Mouse (Mus musculus) forebrain, embryonic 10.5 days (tissue): ENCODE data around the gene Dxo. TPM values are rescaled to one million over a fixed set of nuclear protein-coding genes. Genes with fewer than 3 reads are reported as not detected.
A peak's percentile ranks its signal among the peaks of the same experiment; 100 is the strongest.
"Not testable (repeated sequence)": the region's sequence is repeated elsewhere in the genome, so short reads cannot be mapped to it uniquely, and the experiment has no call there.

Experiments
- DNase-seq: peaks from one replicate; pipeline ENCODE4 v3.0.0-alpha.2; 2017; ENCODE audit warnings: low spot score; ENCODE audit errors: extremely low spot score
- H3K27ac ChIP-seq: fragments of 300-500 bp; sonication (generic); 2 replicates; pipeline ENCODE4 v1.5.1; 2016; ENCODE audit warnings: mild to moderate bottlenecking
- H3K27me3 ChIP-seq: fragments of 300-500 bp; sonication (generic); 2 replicates; pipeline ENCODE4 v1.6.1; 2016; ENCODE audit warnings: mild to moderate bottlenecking; ENCODE audit not compliant: poor library complexity, severe bottlenecking
- H3K36me3 ChIP-seq: fragments of 300-500 bp; sonication (generic); replicated peaks from 2 replicates; pipeline ENCODE4 v1.6.1; 2016; ENCODE audit warnings: mild to moderate bottlenecking, moderate library complexity
- H3K4me1 ChIP-seq: fragments of 300-500 bp; sonication (generic); 2 replicates; pipeline ENCODE4 v1.6.1; 2016
- H3K4me3 ChIP-seq: fragments of 300-500 bp; sonication (generic); 2 replicates; pipeline ENCODE4 v1.5.1; 2016; ENCODE audit warnings: mild to moderate bottlenecking, moderate library complexity
- H3K9me3 ChIP-seq: fragments of 300-500 bp; sonication (generic); 2 replicates; pipeline ENCODE4 v1.6.1; 2016; ENCODE audit warnings: mild to moderate bottlenecking, moderate library complexity
- WGBS: fragments of 180-500 bp; shearing (Covaris S2); methylation state at CpG from one replicate; pipeline ENCODE4 v1.1.7; 2016; 5-methylcytosine and 5-hydroxymethylcytosine counted together
- polyA plus RNA-seq: library from polyadenylated mRNA; unstranded; fragments of >200 nt; fragmentation: Nextera tagmentation; extraction: Ambion mirVana; gene quantifications from 2 replicates; pipeline ENCODE4 v1.2.1, GENCODE M21; 2016

The Dxo gene
- 80.2 and 83.0 TPM in 2 replicates for polyA plus RNA-seq

- peak; percentile 98 for DNase-seq
- Histone ChIP-seq H3K36me3 (peaks cover 72% of the 10 kb centered on the region), H3K4me3 (peak within 1 kb of the TSS; percentile 85), H3K27me3 (no peaks in the 10 kb centered on the region), H3K9me3 (no peaks in the 10 kb centered on the region), H3K4me1 (peaks cover 39% of the 10 kb centered on the region), H3K27ac (peak within 1 kb of the TSS; percentile 85)
- WGBS, result under 1% methylated on average over 40 of the region's 40 CpGs
These were observed at the start of gene Dxo, which contains the start of gene Stk19 for GRCm38 (mm10) chr17:34836856-34837221. Gene Dxo (plus strand): TSS chr17:34837019. Gene Stk19 (minus strand): TSS chr17:34836945.

- 86% methylated on average over 10 of the region's 10 CpGs for WGBS
- Histone ChIP-seq H3K36me3 (no peaks in the 10 kb centered on the region), H3K4me3 (no peak overlapping the region), H3K27ac (no peak overlapping the region), H3K4me1 (no peaks in the 10 kb centered on the region), H3K9me3 (peaks cover 29% of the 10 kb centered on the region; the same call in 1 of the 2 replicates), H3K27me3 (no peaks in the 10 kb centered on the region)
- DNase-seq, result no peak
These were observed 41.8 kb upstream of the Dxo start for GRCm38 (mm10) chr17:34795016-34795415.

- Histone ChIP-seq H3K4me1 (no peaks in the 10 kb centered on the region), H3K9me3 (peaks cover 23% of the 10 kb centered on the region; the same call in 1 of the 2 replicates), H3K27ac (no peak overlapping the region), H3K27me3 (no peaks in the 10 kb centered on the region), H3K36me3 (no peaks in the 10 kb centered on the region), H3K4me3 (no peak overlapping the region)
- no peak for DNase-seq
- WGBS, result 68% methylated on average over 9 of the region's 9 CpGs
These were observed 41.2 kb upstream of the Dxo start for GRCm38 (mm10) chr17:34795633-34796032.

DNA sequence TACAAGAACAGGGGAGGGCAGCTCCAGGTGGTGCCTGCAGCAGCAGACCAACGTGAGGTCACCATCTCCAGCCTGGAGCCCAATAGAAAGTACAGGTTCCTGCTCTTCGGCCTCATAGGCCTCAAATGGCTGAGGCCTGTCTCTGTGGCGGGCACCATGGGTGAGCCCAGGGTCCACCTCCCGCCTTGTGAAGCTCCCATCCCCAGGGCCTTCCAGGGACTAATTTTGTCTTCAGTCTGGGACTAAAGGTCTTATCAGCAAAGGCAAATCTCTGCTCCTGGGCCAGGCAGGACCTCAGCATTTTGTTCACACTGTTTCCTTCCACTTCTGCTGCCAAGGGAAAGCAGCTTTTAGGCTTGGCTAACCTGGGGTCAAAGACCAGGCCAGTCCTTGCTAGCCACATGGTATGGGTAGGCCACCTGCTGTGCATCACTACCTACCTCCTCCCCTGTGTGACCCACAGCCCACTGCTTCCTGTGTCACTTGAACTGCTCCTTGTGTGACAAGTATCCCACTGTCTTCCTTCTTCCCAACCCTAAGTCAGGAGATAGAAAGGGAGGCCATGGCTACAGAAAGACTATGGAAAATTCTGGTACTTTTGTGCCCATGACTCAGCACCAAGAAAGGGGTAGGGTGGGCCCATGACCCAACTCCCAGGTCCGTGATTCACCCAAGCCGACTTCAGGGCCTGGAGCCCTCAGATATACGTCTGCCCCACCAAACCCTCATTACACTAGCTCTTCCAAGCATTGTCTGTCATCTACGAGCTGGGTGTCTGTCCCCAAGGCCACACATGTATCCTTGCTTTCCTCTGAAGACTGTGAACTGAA, 40.3 kb upstream of the Dxo start:
- Histone ChIP-seq H3K27ac (no peak overlapping the region), H3K27me3 (no peaks in the 10 kb centered on the region), H3K36me3 (no peaks in the 10 kb centered on the region), H3K9me3 (peaks cover 21% of the 10 kb centered on the region; the same call in 1 of the 2 replicates), H3K4me1 (no peaks in the 10 kb centered on the region), H3K4me3 (no peak overlapping the region)
- 85% methylated on average over 8 of the region's 8 CpGs for WGBS
- DNase-seq, result no peak

DNA sequence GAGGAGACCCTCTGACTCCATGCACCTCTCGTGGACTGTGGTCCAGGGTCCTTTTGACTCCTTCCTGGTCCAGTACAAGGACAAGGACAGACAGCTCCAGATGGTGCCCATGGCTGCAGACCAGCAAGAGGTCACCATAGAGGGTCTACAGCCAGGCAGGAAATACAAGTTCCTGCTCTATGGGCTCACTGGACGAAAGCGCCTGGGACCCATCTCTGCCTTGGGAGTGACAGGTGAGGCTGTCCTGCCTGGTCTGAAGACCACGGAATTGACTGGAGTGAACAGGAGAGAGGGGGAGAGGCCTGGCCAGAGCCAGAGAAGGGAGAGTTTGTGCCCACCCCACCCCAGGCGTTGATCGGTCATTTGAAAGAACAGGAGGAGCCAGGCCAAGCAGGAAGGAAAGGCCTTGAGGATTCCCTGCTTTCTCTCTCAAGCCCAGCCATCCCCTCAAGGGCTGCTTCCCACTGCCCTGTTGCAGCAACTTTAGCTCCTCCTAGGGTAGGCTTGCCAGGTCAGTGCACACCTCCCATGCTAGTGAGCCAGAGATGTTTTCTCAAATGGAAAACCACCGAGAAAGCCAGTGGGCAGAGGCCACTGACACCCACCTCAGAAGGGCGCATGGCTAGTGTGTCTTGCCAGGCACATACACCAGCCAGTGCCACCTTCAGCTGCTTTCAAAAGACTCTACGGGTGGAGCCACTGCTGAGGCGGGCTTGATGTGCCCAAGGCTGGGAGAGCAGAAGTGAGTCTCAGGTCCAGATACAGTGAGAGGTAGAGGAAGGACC, 39.4 kb upstream of the Dxo start:
- not testable (repeated sequence) for H3K27me3 ChIP-seq, H3K4me3 ChIP-seq, DNase-seq, H3K27ac ChIP-seq, H3K36me3 ChIP-seq, H3K4me1 ChIP-seq
- 90% methylated on average over 10 of the region's 10 CpGs for WGBS
- H3K9me3 ChIP-seq, result peaks cover 15% of the 10 kb centered on the region; the same call in 1 of the 2 replicates

GRCm38 (mm10) chr17:34798071-34798470, 38.7 kb upstream of the Dxo start:
- H3K4me1 ChIP-seq, H3K27me3 ChIP-seq, H3K4me3 ChIP-seq, H3K27ac ChIP-seq, DNase-seq, H3K36me3 ChIP-seq: not testable (repeated sequence)
- 75% methylated on average over 7 of the region's 7 CpGs for WGBS
- peaks cover 11% of the 10 kb centered on the region; the same call in 1 of the 2 replicates for H3K9me3 ChIP-seq

GRCm38 (mm10) chr17:34798866-34799530, 37.8 kb upstream of the Dxo start:
- H3K9me3 ChIP-seq, result 0 out of 2 replicates have a peak, but pooled peaks cover 6% of the 10 kb centered on the region
- WGBS, result 94% methylated on average over 17 of the region's 17 CpGs
- no peak overlapping the region for H3K4me3 ChIP-seq

GRCm38 (mm10) chr17:34799531-34799925, 37.3 kb upstream of the Dxo start:
- no peaks in the 10 kb centered on the region for H3K4me1 ChIP-seq
- no peaks in the 10 kb centered on the region for H3K36me3 ChIP-seq
- H3K27ac ChIP-seq, result no peak overlapping the region
- WGBS, result 93% methylated on average over 4 of the region's 4 CpGs
- no peaks in the 10 kb centered on the region for H3K27me3 ChIP-seq
- H3K4me3 ChIP-seq, result no peak overlapping the region
- DNase-seq, result no peak
- H3K9me3 ChIP-seq, result peaks cover 7% of the 10 kb centered on the region; the same call in 1 of the 2 replicates

More at GRCm38 (mm10) chr17:34798866-34799530, 37.8 kb upstream of the Dxo start:
- H3K36me3 ChIP-seq, result no peaks in the 10 kb centered on the region
- no peaks in the 10 kb centered on the region for H3K4me1 ChIP-seq
- no peaks in the 10 kb centered on the region for H3K27me3 ChIP-seq
- no peak for DNase-seq
- H3K27ac ChIP-seq, result no peak overlapping the region

DNA sequence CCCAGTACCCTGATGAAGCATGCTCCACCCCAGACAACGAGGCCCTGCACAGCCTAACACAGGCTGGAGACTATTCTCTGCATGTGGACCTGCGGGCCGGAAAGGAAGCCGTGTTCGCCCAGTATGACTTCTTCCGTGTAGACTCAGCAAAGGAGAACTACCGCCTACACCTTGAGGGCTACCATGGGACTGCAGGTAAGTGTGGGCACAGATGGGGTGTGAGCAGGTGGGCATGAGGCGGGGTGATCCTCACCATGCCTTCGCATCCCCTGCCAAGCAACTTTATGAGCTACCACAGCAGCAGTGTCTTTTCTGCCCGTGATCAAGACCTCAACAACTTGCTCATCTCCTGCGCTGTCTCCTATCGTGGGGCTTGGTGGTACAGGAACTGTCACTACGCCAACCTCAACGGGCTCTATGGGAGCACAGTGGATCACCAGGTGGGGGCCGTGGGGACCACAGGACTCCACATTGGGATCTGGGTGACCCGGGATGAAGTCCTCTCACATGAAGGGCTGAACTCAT, 36.0 kb upstream of the Dxo start:
- DNase-seq, H3K9me3 ChIP-seq: not testable (repeated sequence)

DNA sequence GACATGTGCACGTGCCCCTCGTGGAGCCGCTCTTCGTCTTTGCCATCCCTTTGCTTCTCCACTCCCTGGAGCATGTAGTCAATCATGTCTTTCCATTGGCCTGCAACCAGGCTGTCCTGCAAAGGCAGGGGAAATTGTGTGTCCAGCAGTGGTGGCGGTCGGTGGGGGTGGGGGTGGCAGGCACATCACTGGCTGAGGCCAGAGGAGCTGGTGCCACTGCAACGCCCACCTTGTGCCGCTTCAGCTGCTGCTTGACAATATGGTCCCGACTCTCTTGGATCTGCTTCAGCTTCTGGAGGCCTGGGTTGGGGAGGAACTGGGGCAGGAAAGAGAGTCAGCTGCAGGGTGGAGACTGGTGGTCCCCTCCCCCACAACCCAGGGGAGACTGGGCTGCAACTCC, 34.1 kb upstream of the Dxo start:
- H3K36me3 ChIP-seq, H3K27ac ChIP-seq, H3K9me3 ChIP-seq, H3K4me1 ChIP-seq, H3K4me3 ChIP-seq, H3K27me3 ChIP-seq, DNase-seq: not testable (repeated sequence)
- WGBS, result 93% methylated on average over 9 of the region's 9 CpGs

More for the DNA sequence above, 36.0 kb upstream of the Dxo start:
- WGBS, result 91% methylated on average over 16 of the region's 16 CpGs
- not testable (repeated sequence) for H3K36me3 ChIP-seq, H3K4me3 ChIP-seq, H3K27me3 ChIP-seq, H3K4me1 ChIP-seq, H3K27ac ChIP-seq

DNA sequence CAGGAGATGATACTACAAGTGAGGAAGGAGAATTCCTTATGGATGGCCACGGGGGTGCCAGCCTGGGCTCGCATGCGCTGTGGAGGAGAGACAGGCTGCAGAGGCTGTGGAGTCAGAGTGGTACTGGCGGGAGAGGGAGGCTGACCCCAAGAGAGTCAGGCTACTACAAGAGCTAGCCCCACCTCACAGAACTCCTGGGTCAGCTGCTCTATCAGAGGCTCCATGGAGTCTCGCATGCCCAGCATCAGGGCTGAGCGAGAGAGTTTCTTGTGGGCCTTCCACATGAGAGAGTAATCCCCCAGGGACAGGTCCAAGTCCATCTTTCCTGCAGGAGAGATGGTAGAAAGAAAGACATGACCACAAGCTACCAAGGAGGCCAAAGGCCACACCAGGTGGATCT, 33.5 kb upstream of the Dxo start:
- H3K27ac ChIP-seq, H3K27me3 ChIP-seq, H3K9me3 ChIP-seq, H3K4me1 ChIP-seq, DNase-seq, H3K4me3 ChIP-seq, H3K36me3 ChIP-seq: not testable (repeated sequence)
- WGBS, result 92% methylated on average over 6 of the region's 6 CpGs

- H3K9me3 ChIP-seq, H3K27me3 ChIP-seq, DNase-seq, H3K27ac ChIP-seq, H3K4me1 ChIP-seq, H3K4me3 ChIP-seq, H3K36me3 ChIP-seq: not testable (repeated sequence)
- WGBS, result 84% methylated on average over 5 of the region's 6 CpGs
These were observed 32.5 kb upstream of the Dxo start, which contains the start of gene Cyp21a1 for GRCm38 (mm10) chr17:34804301-34804700. Gene Cyp21a1 (minus strand): TSS chr17:34804561.
